Mouse (Mus musculus) heart, adult 8-10 months (tissue): ENCODE results near the gene Naa16. TPM values are rescaled to one million over a fixed set of nuclear protein-coding genes. Genes with fewer than 3 reads are reported as not detected.

Experiments
- DNase-seq: peaks from one replicate; pipeline ENCODE4 v3.0.0; 2022; ENCODE audit warnings: low spot score
- total RNA-seq, 4 experiments: library from RNA; stranded (reverse); gene quantifications; 2 replicates each; pipeline ENCODE4 v1.2.4; 2022

Gene Naa16
- total RNA-seq, 4 experiments from 2014 or later, result 6.5 to 12.0 (median 6.9) TPM

- DNase-seq, result no peak
Measured at GRCm38 (mm10) chr14:79275441-79275840, 115.1 kb downstream of the Naa16 start.

Other genes with a start within 250 kb of the Naa16 start
- gene Zfp957, start 143.4 kb downstream of the Naa16 start, total RNA-seq, result not detected
- gene Rgcc, start 89.1 kb downstream of the Naa16 start, total RNA-seq, result 10 to 100 TPM; 34.3 to 72.1 (median 56.2) TPM
- gene Mtrf1, start 7.0 kb upstream of the Naa16 start, total RNA-seq, result 1 to 10 TPM; 7.3 to 9.3 (median 8.6) TPM
- gene Kbtbd7, start 35.7 kb upstream of the Naa16 start, total RNA-seq, result 10 to 100 TPM in 2 of 4 experiments, 1 to 10 TPM in 2; 8.2 to 10.1 (median 9.6) TPM
- under 1 TPM in 3 of 4 experiments, not detected in 1; 0.11 to 0.16 (median 0.16) TPM for gene Kbtbd6, start 61.1 kb upstream of the Naa16 start, total RNA-seq
- gene Elf1, start 90.4 kb upstream of the Naa16 start, total RNA-seq, result 10 to 100 TPM in 3 of 4 experiments, 1 to 10 TPM in 1; 9.9 to 12.5 (median 12.0) TPM
- 10 to 100 TPM; 20.6 to 24.0 (median 21.6) TPM for gene Wbp4, start 90.7 kb upstream of the Naa16 start, total RNA-seq
- 10 to 100 TPM; 61.8 to 67.5 (median 62.6) TPM for gene Sugt1, start 196.9 kb upstream of the Naa16 start, total RNA-seq